Mouse (Mus musculus) ovary, adult 18-20 months (tissue): ENCODE data around the gene Tns3.
"Not testable (repeated sequence)": the region's sequence is repeated elsewhere in the genome, so short reads cannot be mapped to it uniquely, and the experiment has no call there.

Source experiments
- DNase-seq: peaks from one replicate; pipeline ENCODE4 v3.0.0; 2022; ENCODE audit warnings: low spot score, mixed read lengths

The Tns3 gene

GRCm38 (mm10) chr11:8575217-8576180 lies 88.8 kb downstream of the Tns3 start:
- no peak for DNase-seq

DNA sequence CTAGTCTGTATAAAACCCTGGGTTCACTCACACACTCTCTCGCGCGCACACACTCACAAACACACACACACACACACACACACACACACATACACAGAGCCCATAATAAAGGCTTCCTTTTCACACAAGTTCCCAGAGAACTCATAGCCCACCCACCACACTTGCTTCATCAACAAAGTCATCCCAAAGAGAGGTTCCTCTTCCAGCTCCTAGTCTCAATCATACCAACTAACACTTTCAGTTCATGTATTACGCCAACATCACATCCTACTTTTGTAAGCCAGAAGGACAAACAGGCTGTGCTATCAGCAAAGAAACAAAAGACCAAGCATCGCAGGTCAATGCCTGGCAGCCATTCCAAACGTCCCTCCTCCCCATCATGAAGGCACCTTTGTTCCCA lies 89.8 kb downstream of the Tns3 start:
- DNase-seq: no peak

GRCm38 (mm10) chr11:8572762-8573161 lies 91.6 kb downstream of the Tns3 start:
- no peak for DNase-seq

- peak; percentile 47 for DNase-seq
Measured at GRCm38 (mm10) chr11:8569232-8570028, 94.9 kb downstream of the Tns3 start.

DNA sequence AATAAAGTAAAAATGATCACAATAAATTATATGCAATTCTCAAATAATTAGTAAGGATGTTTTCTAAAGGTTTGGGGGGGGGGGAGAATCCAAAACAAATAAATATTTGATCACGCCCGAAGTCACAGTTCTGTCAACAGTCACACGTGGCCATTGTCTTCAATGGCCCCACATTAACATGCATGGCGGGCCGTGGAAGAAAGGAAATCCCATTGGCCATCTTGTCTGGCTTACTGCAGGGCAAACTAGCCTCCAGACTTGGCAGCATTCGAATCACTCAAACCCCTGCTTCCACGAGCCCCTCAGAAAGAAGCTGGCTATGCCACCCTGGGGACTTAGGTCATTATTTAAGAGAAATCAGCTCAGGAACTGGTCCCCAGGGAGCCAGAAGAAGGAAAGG lies 95.5 kb downstream of the Tns3 start:
- DNase-seq: no peak

- DNase-seq: no peak
Measured at GRCm38 (mm10) chr11:8566250-8566853, 98.0 kb downstream of the Tns3 start.

- no peak for DNase-seq
Measured at GRCm38 (mm10) chr11:8558761-8559282, 105.5 kb downstream of the Tns3 start.

DNA sequence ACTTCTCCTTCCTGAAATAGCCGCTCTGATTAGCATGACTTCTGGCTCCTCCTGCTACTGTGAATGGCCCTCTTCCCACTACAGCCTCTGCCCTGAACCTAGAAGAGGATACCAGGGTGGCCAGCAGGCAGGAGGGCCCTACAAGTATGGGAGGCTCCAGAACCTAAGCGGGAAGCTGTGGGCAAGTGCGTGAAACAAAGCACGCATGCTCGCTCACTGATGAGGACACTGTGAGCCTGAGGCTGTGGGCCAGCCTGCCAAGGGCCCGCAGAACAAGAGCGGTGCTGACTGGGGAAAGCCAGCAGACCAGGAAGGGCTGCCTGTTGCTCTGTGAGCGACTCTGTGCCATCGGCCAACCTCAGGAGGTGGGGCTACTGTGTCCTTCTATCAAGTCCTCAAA lies 106.1 kb downstream of the Tns3 start:
- DNase-seq: no peak

DNA sequence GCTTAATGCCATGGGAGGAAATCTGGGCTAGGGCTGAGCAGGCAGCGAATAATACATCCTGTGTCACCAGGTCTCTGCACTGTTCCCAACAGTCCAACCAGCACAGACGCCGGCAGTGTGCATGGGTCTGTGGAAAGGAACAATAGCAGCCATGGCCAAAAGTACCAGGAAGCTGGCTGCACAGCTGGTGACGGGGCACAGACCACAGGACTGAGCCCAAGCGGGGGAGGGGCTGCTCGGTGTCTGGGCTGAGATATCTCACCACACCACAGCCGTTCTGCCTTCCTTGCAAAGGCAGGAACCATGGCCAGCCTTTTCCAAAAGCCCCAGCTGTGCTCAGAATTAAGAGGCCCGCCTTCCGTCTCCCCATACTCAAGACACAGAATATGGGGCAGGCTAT lies 107.3 kb downstream of the Tns3 start:
- DNase-seq: peak; percentile 21

GRCm38 (mm10) chr11:8551710-8552109 lies 112.6 kb downstream of the Tns3 start:
- no peak for DNase-seq

GRCm38 (mm10) chr11:8547661-8548060 lies 116.7 kb downstream of the Tns3 start:
- DNase-seq: no peak

DNA sequence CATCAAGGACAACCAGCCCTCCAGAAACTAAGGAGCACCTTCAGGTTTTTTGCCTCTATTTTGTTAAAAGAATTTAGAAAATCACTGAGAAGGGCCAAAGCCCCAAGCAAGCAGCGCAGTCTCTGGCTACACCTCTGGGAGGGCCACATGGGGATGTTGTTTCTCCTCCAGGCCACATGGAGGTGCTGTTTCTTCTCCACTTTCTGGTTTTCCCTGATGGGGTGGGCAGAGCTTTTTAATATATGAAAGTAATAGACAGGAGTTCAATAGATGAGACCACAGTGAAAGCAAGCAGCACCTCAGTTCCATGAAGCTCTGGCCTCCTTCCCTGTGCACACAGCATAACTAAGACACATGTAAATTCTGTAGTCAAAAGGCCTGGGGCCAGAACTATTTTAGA lies 118.5 kb downstream of the Tns3 start:
- no peak for DNase-seq

DNA sequence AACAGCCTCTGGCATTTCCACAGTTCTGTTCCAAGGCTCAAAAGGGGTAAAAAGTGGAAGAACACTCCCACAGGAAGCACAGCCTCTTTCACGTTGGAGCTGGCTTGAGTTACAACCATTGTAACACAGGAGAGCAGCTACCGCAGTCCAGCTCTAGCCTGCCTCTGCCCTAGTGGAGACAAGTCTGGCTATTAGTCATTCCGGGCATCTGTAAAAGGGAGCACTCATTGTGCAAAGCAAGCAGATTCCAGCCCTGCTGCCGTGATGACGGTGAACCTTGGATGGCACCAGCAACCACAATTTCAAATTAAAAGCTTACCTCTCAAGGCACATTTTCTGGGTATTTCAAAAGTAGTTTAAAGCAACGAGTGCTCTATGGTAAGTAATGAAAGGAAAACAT lies 120.0 kb downstream of the Tns3 start:
- no peak for DNase-seq

DNA sequence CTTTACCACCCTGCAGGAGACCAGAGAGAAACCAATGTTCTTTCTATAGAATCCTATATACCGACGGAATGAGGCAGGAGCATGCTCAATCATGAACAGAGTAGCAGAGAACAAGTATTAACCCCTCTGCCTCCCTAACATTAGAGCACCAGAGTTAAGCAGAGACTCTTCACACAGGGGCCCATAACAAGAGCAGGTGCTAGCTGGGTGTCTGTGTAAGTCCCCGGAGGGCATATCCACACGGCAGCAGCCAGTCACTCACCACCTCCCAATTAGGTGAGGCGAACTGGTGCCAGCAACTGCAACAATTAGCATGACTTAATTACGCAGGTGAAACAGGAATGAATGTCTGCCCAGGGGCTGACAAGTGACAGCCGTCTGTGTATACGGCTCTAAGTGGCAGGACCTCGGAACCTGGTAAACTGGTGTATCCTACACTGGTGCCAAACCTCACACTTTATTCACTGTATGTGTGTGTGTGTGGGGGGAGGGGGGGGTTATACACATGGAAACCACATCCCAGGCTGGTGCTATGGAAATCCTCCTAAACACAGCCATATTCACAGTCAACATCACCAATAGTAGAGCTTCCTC lies 123.0 kb downstream of the Tns3 start:
- DNase-seq: no peak

DNA sequence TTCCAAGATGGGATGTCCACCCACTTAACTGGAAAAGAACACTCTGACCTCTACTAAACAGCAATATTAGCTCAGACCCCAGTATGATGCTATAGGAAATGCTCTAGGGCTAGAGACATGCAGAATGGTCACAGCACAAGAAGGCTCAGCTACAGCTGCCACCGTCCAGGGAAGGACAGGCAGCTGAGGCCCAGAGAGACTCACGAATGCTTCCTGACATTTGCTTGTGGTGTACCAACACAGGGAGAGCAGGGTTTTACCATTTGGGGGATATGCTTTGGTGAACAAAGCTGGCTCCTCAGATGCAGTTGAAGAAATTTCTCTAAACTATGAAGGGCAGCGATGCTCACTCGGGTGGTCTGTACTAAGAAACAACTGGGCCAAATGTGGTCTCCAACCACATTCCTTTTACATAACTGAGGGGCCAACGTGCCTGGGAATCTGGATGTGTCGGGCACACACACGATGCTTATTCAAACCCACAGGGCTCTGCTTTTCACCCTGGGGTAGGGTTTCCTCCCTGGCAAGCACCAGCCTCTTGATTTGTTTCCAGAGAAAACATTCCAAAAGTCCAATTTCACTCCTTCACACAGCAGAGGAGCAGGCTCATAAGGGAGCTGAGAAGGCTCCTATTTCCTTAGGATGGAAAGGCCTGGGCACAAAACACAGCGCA lies 124.6 kb downstream of the Tns3 start:
- no peak for DNase-seq

DNA sequence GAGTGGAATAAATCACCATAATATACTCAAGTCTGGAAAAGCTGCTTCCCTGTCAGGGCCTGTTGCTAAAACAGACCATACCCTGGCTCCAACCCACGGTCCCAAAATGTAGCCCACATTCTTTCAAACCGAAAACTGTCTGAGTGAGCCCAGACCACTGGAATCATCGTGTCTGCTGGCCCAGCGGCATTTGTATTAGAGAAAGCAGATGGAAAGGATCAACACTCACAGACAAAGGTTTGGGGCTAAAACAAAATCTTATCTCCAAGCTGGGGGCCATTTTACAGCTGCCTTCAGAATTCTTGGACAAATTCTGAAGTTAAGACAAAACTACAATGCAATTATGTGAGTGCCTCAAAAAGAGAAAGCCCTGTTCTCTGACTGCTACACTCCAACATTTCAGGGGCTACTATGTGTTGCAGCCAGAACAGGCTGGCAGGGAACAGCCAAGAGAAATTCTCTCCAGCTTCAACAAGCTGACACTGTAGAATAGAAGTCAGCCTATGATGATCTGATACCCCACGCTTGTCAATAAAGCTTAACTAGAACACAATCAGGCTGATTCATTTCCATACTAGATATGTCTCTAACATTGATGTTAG lies 127.2 kb downstream of the Tns3 start:
- DNase-seq: no peak

- DNase-seq: peak; percentile 20
Measured at GRCm38 (mm10) chr11:8534893-8535292, 129.4 kb downstream of the Tns3 start.

DNA sequence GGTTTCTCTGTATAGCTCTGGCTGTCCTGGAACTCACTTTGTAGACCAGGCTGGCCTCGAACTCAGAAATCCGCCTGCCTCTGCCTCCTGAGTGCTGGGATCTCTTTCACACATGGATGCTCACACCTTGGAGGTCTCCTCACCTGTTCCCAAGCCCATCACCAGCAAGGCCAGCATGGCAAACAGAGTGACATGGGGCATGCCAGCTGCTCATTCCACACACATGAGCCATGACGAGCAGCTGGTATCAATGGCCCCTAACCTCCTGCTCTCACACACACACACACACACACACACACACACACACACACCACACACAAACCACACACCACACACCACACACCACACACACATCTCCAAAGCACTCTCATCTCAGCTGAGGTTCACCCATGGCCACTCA lies 131.6 kb downstream of the Tns3 start:
- DNase-seq: not testable (repeated sequence)

DNA sequence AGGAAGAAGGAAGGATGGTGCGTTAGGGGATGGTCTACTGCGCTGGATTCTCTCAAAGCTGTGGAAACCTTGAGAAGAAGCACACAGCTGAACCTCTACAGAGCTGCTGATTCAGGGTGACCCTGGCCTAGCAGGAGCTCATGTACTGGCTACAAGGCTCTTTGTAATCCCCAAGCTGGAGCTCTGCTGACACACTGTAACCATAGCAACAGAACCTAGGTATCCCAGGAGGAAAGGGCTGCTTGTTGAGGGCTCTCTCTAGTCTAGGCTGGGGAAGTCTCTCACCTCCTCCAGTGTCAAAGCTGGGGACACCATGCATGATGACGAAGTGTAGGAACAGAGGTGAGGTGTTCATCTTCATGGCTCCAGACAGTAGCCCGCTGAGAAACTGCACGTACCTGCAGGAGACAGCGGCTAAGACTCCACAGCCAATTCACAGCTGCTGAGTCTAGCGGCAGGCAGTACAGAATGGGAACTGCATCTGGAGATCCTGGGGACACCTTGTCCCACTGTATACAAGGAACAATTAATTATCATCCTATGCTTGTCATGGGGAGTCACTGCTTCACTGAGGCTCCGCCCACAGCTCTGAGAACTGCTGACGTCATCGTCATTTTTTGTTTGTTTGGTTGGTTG lies 132.1 kb downstream of the Tns3 start:
- DNase-seq: no peak

GRCm38 (mm10) chr11:8530506-8530905 lies 133.8 kb downstream of the Tns3 start:
- no peak for DNase-seq

GRCm38 (mm10) chr11:8530036-8530435 lies 134.3 kb downstream of the Tns3 start:
- DNase-seq: no peak
